Mouse (Mus musculus) bone marrow, adult 2 months (tissue): ENCODE measurements around the gene Plekhh3.

ENCODE experiments used
- CTCF ChIP-seq: fragments of 200-500 bp; IDR thresholded peaks from 2 replicates; pipeline ENCODE4 v1.5.1; 2011; ENCODE audit warnings: low read length, control low read depth; ENCODE audit not compliant: control insufficient read depth, insufficient read depth
- POLR2A ChIP-seq: fragments of 200-500 bp; IDR thresholded peaks from 2 replicates; pipeline ENCODE4 v1.6.1; 2011; ENCODE audit warnings: low read depth, mild to moderate bottlenecking, control low read depth, low read length, borderline replicate concordance; ENCODE audit not compliant: control insufficient read depth

DNA sequence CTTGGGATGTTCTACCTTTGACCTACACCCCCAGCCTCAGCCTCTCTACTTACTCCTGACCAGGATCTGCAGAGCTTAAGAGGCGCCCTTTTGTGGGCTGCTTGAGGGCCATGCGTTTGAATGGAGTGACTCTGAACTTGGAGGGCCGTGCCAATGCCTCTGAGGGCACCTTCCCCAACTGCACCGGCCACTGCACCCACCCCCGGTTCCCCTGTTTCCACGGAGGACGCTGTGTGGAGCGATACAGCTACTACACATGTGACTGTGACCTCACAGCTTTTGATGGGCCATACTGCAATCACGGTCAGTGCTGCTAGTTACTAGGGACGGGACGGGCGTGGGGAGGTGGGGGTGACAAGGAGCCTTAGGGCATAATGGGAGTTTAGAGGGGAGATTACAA, 13.8 kb upstream of the Plekhh3 start:
- TF ChIP-seq CTCF: no peak
- no peak for TF ChIP-seq POLR2A
